Mouse (Mus musculus) R1 (cell line): Measurements from ENCODE around the gene Iqschfp.

Source experiments
- DNase-seq: peaks from one replicate; pipeline ENCODE4 v3.0.0-alpha.2; 2018; ENCODE audit warnings: low read depth, low spot score

The Iqschfp gene

GRCm38 (mm10) chr3:67954459-67955065 is 62.5 kb downstream of the Iqschfp start:
- DNase-seq = no peak

- DNase-seq = no peak
Observed at GRCm38 (mm10) chr3:67959672-67960071, 67.6 kb downstream of the Iqschfp start.

- no peak for DNase-seq
Observed at GRCm38 (mm10) chr3:67960133-67960532, 68.1 kb downstream of the Iqschfp start.

- DNase-seq = no peak
Observed at GRCm38 (mm10) chr3:67960727-67961126, 68.7 kb downstream of the Iqschfp start.

GRCm38 (mm10) chr3:67961934-67962639 is 70.1 kb downstream of the Iqschfp start:
- no peak for DNase-seq

- DNase-seq = no peak
Observed at GRCm38 (mm10) chr3:67974340-67974998, 82.4 kb downstream of the Iqschfp start.

GRCm38 (mm10) chr3:67980006-67980405 is 88.0 kb downstream of the Iqschfp start:
- no peak for DNase-seq

- DNase-seq = no peak
Observed at GRCm38 (mm10) chr3:67983329-67983728, 91.3 kb downstream of the Iqschfp start.

GRCm38 (mm10) chr3:68002415-68002814 is 110.4 kb downstream of the Iqschfp start:
- DNase-seq = no peak

- DNase-seq = no peak
Observed at GRCm38 (mm10) chr3:68012342-68012741, 120.3 kb downstream of the Iqschfp start.

- no peak for DNase-seq
Observed at GRCm38 (mm10) chr3:68015786-68016185, 123.8 kb downstream of the Iqschfp start.

- no peak for DNase-seq
Observed at GRCm38 (mm10) chr3:68019401-68019800, 127.4 kb downstream of the Iqschfp start.

GRCm38 (mm10) chr3:68036097-68036496 is 144.1 kb downstream of the Iqschfp start:
- no peak for DNase-seq

- no peak for DNase-seq
Observed at GRCm38 (mm10) chr3:68042951-68043350, 150.9 kb downstream of the Iqschfp start.

GRCm38 (mm10) chr3:68045475-68046416 is 153.7 kb downstream of the Iqschfp start:
- DNase-seq = peak; percentile 57

GRCm38 (mm10) chr3:68053538-68053937 is 161.5 kb downstream of the Iqschfp start:
- DNase-seq = peak; percentile 59

GRCm38 (mm10) chr3:68055071-68055470 is 163.0 kb downstream of the Iqschfp start:
- peak; percentile 10 for DNase-seq

GRCm38 (mm10) chr3:68056373-68057275 is 164.6 kb downstream of the Iqschfp start:
- peak; percentile 74 for DNase-seq

- peak; percentile 44 for DNase-seq
Observed at GRCm38 (mm10) chr3:68059162-68059800, 167.2 kb downstream of the Iqschfp start.

- peak; percentile 60 for DNase-seq
Observed at GRCm38 (mm10) chr3:68064731-68065130, 172.7 kb downstream of the Iqschfp start, which contains the start of gene Schip1. Gene Schip1 (plus strand): TSS chr3:68064802.
